Mouse (Mus musculus): ENCODE results near the gene Ctnna3.
A peak's percentile ranks its signal among the peaks of the same experiment; 100 is the strongest.

GRCm38 (mm10) chr10:64861439-64861838 lies 1431.5 kb downstream of the Ctnna3 start:
- TF ChIP-seq CTCF (IDR thresholded peaks at IDR 0.05; ENCODE audit: low read depth, low read length) (peak; percentile 36; the same call in 1 of the 2 replicates), POLR2A (IDR thresholded peaks at IDR 0.05; ENCODE audit: extremely low read depth, insufficient read depth, low read length) (no peak)
